Mouse (Mus musculus) ES-E14 (cell line): ENCODE data around the gene Rap1a.

ENCODE experiments used
- CHD2 ChIP-seq: IDR thresholded peaks from 2 replicates; pipeline ENCODE4 v1.6.1; 2014; ENCODE audit warnings: mild to moderate bottlenecking, low read depth, low read length, inconsistent platforms
- HCFC1 ChIP-seq: IDR thresholded peaks from 2 replicates; pipeline ENCODE4 v1.6.1; 2012; ENCODE audit warnings: low read length, inconsistent platforms, borderline replicate concordance; ENCODE audit not compliant: insufficient read depth
- MAFK ChIP-seq: IDR thresholded peaks from 2 replicates; pipeline ENCODE4 v1.6.1; 2014; ENCODE audit warnings: mild to moderate bottlenecking, low read depth, low read length, inconsistent platforms; ENCODE audit not compliant: insufficient read depth
- ZC3H11A ChIP-seq: IDR thresholded peaks from 2 replicates; pipeline ENCODE4 v1.6.1; 2012; ENCODE audit warnings: low read depth, mild to moderate bottlenecking, inconsistent platforms, low read length, borderline replicate concordance
- ZNF384 ChIP-seq: IDR thresholded peaks from 2 replicates; pipeline ENCODE4 v1.6.1; 2012; ENCODE audit warnings: low read depth, low read length, inconsistent platforms

DNA sequence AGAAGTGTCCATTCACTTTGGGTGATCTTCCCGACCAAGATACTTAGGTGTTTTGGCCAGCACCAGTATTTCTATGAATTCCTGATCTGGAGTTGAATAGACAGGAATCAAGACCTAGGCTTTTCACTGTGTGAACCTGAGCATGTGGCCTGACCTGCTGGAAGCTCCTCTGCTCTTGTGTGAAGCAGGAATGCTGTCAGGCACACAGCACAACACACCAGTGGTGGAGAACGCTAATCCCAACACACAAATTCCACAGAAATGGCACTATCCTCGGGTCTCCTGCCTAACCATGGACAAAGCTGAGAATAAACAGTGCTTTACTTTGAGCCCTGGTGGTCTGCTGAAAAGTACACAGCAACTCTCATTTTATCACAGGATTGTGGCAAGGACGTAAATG is 80.6 kb downstream of the Rap1a start:
- TF ChIP-seq MAFK: no peak
- no peak for TF ChIP-seq ZNF384
- no peak for TF ChIP-seq ZC3H11A
- TF ChIP-seq HCFC1: no peak
- TF ChIP-seq CHD2: no peak
